Mouse (Mus musculus): ENCODE results near the gene Kcnq1. TPM values are rescaled to one million over a fixed set of nuclear protein-coding genes. Genes with fewer than 3 reads are reported as not detected.

The Kcnq1 gene
- total RNA-seq, 2 experiments from 2014 or later, result 0.50 to 0.57 TPM

DNA sequence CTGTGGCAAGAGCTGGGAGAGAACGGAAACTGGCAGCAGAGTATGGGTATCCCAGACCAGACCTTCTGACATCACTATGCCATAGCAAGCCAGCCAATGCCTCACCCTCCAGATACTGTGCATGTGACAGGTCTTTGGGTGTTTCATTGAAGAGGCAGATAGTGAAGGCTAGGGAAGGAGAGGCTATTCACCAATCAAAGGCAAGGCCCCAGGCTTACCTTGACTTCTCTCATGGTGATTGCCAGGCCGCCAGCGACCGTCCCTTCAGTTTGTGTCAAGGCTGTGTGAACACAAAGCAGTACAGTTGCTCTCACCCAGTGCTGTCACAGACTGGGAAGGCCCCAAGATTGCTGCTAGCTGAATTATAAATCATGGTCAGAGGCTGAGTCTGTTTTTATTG is 75.1 kb downstream of the Kcnq1 start:
- DNase-seq (ENCODE audit: low spot score), result no peak

DNA sequence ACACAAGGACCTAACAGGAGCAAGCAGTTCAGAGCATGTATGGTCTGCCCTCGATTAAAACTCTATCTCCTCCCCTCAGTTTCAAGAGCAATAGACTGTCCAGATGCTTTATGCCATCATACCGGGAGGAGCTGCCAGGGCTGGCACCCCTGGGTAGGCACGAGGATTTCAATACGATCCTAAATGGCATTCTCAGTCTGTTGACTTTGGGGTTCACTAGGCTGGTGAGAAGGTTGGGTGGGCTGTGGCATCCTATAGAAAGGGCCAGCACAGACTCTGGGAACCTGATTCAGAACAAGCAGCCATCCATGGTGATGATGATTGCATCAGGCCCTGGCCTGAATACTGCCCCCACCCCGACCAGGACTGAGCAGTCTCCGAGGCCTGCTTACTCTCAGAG is 79.3 kb downstream of the Kcnq1 start:
- DNase-seq (ENCODE audit: low spot score), result no peak

- DNase-seq (ENCODE audit: low spot score), result no peak
These were observed 80.2 kb downstream of the Kcnq1 start for GRCm38 (mm10) chr7:143186378-143186777.

- DNase-seq (ENCODE audit: low spot score), result no peak
These were observed 81.0 kb downstream of the Kcnq1 start for GRCm38 (mm10) chr7:143187181-143187580.

DNA sequence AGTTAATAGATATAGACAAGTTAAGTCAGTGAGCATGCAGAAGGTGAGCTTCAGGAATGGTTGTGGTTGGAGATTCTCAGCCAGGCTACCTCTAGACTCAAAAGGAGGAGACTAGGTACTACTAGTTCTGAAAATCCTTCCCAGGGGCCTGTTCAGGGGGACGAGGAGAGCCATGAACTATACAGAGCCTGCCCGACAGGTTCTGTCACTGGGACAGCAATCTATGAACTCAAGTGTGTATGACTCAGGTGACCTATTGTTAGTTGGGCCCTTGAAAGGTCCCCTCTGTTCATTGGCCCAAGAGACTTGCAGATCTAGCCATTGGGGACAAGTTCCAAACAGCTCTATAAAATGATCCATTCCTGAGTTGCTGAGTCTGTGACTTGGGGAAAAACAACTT is 82.4 kb downstream of the Kcnq1 start:
- no peak for DNase-seq (ENCODE audit: low spot score)

GRCm38 (mm10) chr7:143189965-143190722 is 84.0 kb downstream of the Kcnq1 start:
- DNase-seq (ENCODE audit: low spot score), result no peak

GRCm38 (mm10) chr7:143190911-143191310 is 84.7 kb downstream of the Kcnq1 start:
- no peak for DNase-seq (ENCODE audit: low spot score)

- no peak for DNase-seq (ENCODE audit: low spot score)
These were observed 86.2 kb downstream of the Kcnq1 start for GRCm38 (mm10) chr7:143192392-143192791.

- DNase-seq (ENCODE audit: low spot score), result no peak
These were observed 87.9 kb downstream of the Kcnq1 start for GRCm38 (mm10) chr7:143194064-143194463.

GRCm38 (mm10) chr7:143197951-143198440 is 91.8 kb downstream of the Kcnq1 start:
- DNase-seq (ENCODE audit: low spot score), result no peak

- no peak for DNase-seq (ENCODE audit: low spot score)
These were observed 92.3 kb downstream of the Kcnq1 start for GRCm38 (mm10) chr7:143198443-143198842.

- DNase-seq (ENCODE audit: low spot score), result no peak
These were observed 95.1 kb downstream of the Kcnq1 start for GRCm38 (mm10) chr7:143201255-143201654.

DNA sequence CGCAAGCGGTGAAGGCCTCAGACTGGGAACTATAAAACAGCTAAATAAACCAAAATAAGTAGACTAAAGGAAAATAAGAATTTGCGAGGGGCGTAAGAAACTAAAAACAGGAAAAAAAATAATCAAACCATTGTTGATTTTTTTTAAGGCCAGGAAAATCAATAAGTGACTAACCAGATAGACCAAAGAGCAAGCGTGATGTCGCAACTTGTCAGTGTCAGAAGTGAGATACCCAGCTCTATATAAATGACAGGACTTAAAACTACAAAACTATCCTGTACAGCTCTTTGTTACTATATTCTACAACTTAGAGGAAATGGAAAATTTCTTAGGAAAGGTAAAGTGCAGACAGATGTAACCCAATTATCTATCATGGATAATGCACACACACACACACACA is 97.7 kb downstream of the Kcnq1 start:
- DNase-seq (ENCODE audit: low spot score), result no peak

- no peak for DNase-seq (ENCODE audit: low spot score)
These were observed 100.9 kb downstream of the Kcnq1 start for GRCm38 (mm10) chr7:143207044-143207443.

DNA sequence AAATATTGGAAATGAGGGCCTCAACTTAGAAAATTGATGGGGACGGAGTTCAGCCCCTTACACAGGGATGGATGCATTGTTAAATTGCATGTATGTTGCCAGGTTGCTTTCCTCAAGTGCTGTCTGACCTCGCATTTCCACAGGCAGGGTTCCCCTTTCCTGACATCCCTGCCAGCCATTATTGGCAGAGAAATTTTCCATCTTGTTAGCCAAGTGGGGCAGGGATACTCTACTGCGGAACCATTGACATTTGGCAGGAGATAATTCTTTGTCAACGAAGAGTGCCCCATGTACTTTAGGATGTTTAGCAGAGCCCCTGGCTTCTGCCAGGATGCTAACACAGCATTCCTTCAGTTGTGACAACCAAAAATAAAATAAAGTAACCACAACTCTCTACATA is 104.6 kb downstream of the Kcnq1 start:
- DNase-seq (ENCODE audit: low spot score), result peak; percentile 31

GRCm38 (mm10) chr7:143251206-143251605 is 145.0 kb downstream of the Kcnq1 start:
- DNase-seq (ENCODE audit: low spot score), result no peak

DNA sequence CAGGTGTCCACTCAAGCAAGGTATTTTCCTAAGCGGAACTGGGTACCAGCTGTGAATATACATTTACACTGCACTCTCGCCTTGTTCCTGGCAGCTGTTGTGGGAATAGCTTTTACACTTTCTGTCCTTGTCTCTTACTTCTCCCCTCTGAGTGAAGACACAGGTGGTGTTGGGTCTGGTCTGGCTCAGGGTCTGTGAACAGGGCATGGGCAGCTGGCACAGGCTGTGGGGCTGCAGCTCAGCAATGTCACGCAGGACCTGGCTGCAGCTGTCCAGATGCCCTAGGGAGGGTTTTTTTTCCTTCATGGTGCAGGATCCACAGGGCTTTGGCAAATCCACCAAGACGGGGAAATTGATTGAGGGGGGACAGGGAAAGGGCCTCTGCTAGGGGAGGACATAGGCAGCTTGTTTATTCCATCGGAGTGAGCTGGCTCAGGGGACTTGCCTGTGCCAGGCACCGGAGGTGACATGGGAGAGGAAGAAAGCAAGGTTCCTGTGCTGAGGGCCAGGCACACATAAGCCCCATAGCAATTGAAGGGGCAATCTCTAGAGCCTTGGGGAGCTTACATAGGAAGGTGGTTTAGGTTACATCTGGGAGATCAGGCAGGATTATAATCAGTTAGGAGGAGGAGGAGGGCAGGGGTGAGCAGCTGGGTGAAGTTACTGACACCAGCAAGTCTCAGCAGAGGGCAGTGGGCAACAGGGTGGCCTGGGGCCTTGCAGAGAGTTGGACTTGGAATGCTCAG is 147.1 kb downstream of the Kcnq1 start:
- DNase-seq (ENCODE audit: low spot score), result no peak

- DNase-seq (ENCODE audit: low spot score), result no peak
These were observed 148.7 kb downstream of the Kcnq1 start for GRCm38 (mm10) chr7:143254901-143255300.

- DNase-seq (ENCODE audit: low spot score), result no peak
These were observed 155.1 kb downstream of the Kcnq1 start for GRCm38 (mm10) chr7:143261246-143261645.

GRCm38 (mm10) chr7:143263557-143263956 is 157.4 kb downstream of the Kcnq1 start:
- no peak for DNase-seq (ENCODE audit: low spot score)

DNA sequence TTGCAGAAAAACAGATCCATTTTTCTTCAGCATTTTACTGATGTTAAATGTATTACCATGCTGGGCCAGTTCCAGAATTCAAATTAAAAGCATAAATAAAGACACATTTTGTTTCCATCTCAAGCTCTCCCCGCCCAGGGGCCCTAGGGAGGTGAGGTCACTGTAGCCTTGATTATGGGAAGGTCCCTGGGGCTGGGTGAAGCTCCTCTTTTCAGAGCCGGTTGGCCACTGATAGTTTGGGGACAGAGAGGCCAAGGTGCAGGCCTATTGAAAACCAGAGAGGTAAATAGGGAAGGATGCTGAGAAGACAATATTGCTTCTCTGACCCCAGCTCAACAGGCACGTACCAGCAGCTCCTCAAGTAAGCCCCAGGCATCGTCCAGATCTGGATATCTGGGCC is 157.8 kb downstream of the Kcnq1 start:
- DNase-seq (ENCODE audit: low spot score), result no peak

DNA sequence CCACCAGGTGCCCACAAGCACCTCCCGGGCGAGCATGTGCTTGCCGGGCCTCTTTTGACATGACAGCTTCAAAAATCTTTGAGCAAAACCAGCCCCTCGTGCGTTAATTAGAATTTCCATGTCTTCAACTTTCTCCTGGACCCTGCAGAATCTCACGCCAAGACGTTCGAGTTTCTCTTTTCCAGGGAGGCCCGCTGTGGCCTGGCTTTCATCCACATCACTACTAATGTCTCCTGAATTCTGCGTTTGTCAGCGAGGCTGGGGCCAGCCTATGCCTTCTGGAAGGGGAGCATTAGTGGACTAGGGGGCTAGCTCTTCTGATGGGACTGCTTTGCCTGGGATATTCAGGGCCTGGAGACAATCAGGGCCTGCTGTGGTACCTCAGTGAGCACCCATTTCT is 159.2 kb downstream of the Kcnq1 start:
- no peak for DNase-seq (ENCODE audit: low spot score)

Data from gastrocnemius, adult 18-20 months (tissue).